Comparison of ENCODE assay signal across 20 mouse cellular contexts in genomic region chr5:119560392-119560791, GRCm38 (mm10).
"Had no signal": no experiment of that assay in that cellular context is flagged by ENCODE, and none has a peak within 500 bp of the region (broad histone marks: within the 10 kb centered on the region; RNA-seq: fewer than 3 reads in every experiment).

No protein-coding gene starts in this region.

- H3K4me2 ChIP-seq: kidney, embryonic 15.5 days; liver, embryonic 13.5 days; midbrain, embryonic 13.5 days; neural tube, embryonic 12.5 days; neural tube, embryonic 15.5 days; stomach, embryonic 15.5 days had no signal

- H3K4me1 ChIP-seq: liver, embryonic 13.5 days had no signal

- H3K27ac ChIP-seq: kidney, embryonic 15.5 days; liver, embryonic 13.5 days; midbrain, embryonic 13.5 days; neural tube, embryonic 12.5 days; neural tube, embryonic 15.5 days; stomach, embryonic 15.5 days had no signal

- H3K4me3 ChIP-seq: kidney, embryonic 15.5 days; liver, embryonic 13.5 days; midbrain, embryonic 13.5 days; neural tube, embryonic 12.5 days; neural tube, embryonic 15.5 days; stomach, embryonic 15.5 days had no signal

- ATAC-seq: midbrain, embryonic 13.5 days had no signal

- DNase-seq: kidney, adult 11 months; kidney, adult 8-10 months; kidney, postnatal 10 days; kidney, postnatal 36 days; layer of hippocampus, adult 9-11 months; liver, embryonic 13.5 days; lung, adult 2 months; lung, postnatal 14 days; lung, postnatal 4 days; right cerebral cortex, adult 18-20 months; right cerebral cortex, postnatal 14 days; spleen, adult 18-20 months; thymus, adult 2 months; thymus, postnatal 14 days; thymus, postnatal 4 days had no signal

- H3K9me3 ChIP-seq: kidney, embryonic 15.5 days; liver, embryonic 13.5 days; midbrain, embryonic 13.5 days; neural tube, embryonic 12.5 days; neural tube, embryonic 15.5 days; stomach, embryonic 15.5 days had no signal

- H3K9ac ChIP-seq: kidney, embryonic 15.5 days; liver, embryonic 13.5 days; midbrain, embryonic 13.5 days; neural tube, embryonic 12.5 days; neural tube, embryonic 15.5 days; stomach, embryonic 15.5 days had no signal

- H3K27me3 ChIP-seq: neural tube, embryonic 12.5 days; neural tube, embryonic 15.5 days; stomach, embryonic 15.5 days had no signal

- H3K36me3 ChIP-seq: kidney, embryonic 15.5 days; liver, embryonic 13.5 days; midbrain, embryonic 13.5 days; neural tube, embryonic 12.5 days; neural tube, embryonic 15.5 days; stomach, embryonic 15.5 days had no signal
